Mouse (Mus musculus): ENCODE data around the gene H2-D1.

GRCm38 (mm10) chr17:35254241-35255098 lies 8.1 kb upstream of the H2-D1 start:
- peak; percentile 91 to 98 (median 95) for TF ChIP-seq CTCF (IDR thresholded peaks at IDR 0.05 in 2 of 3, conservative IDR thresholded peaks at IDR 0.05 in 1 of 3; ENCODE audit: control insufficient read depth in 1 of 3, insufficient read depth in 1 of 3, low read depth in 2 of 3, low read length in 3 of 3, poor library complexity in 1 of 3, severe bottlenecking in 1 of 3)
- no peak for TF ChIP-seq EP300 (IDR thresholded peaks at IDR 0.05; ENCODE audit: low read depth in 1 of 2, low read length in 2 of 2)
- TF ChIP-seq TCF12 (IDR thresholded peaks at IDR 0.05; ENCODE audit: low read depth, low read length) = no peak
- TF ChIP-seq POLR2A (IDR thresholded peaks at IDR 0.05; ENCODE audit: control insufficient read depth in 1 of 2, insufficient read depth in 1 of 2, low read depth in 1 of 2, low read length in 2 of 2, poor library complexity in 1 of 2) = peak in 1 of 2 experiments; percentile 33; a peak in 1 of 4 replicates
- TF ChIP-seq POLR2AphosphoS2 (IDR thresholded peaks at IDR 0.05; ENCODE audit: low read length) = peak; percentile 64; the same call in 1 of the 2 replicates
- peak; percentile 61 for TF ChIP-seq USF1 (IDR thresholded peaks at IDR 0.05; ENCODE audit: low read depth, low read length)
- no peak for TF ChIP-seq GATA1 (IDR thresholded peaks at IDR 0.05; ENCODE audit: low read depth, low read length)
- no peak for TF ChIP-seq TBP (IDR thresholded peaks at IDR 0.05; ENCODE audit: low read depth, low read length)
- TF ChIP-seq MYC (IDR thresholded peaks at IDR 0.05; ENCODE audit: low read depth, low read length) = 0 out of 2 replicates have a peak, but pooled peaks have one; percentile 41
- no peak for TF ChIP-seq ETS1 (IDR thresholded peaks at IDR 0.05; ENCODE audit: low read depth, low read length)
- no peak for TF ChIP-seq TAL1 (IDR thresholded peaks at IDR 0.05; ENCODE audit: low read length)
